Mouse (Mus musculus) C2C12 (cell line): Measurements from ENCODE around the gene Sgtb. TPM values are rescaled to one million over a fixed set of nuclear protein-coding genes. Genes with fewer than 3 reads are reported as not detected.
A peak's percentile ranks its signal among the peaks of the same experiment; 100 is the strongest.

Source experiments
- H3K27me3 ChIP-seq: one replicate; pipeline ENCODE4 v1.6.1; 2011; ENCODE audit not compliant: control insufficient read depth, insufficient read depth, insufficient read length
- H3K36me3 ChIP-seq: one replicate; pipeline ENCODE4 v1.6.1; 2011; ENCODE audit not compliant: control insufficient read depth, insufficient read depth
- H3K4me3 ChIP-seq: one replicate; pipeline ENCODE4 v1.5.1; 2011; ENCODE audit warnings: mild to moderate bottlenecking, control low read depth; ENCODE audit not compliant: poor library complexity, insufficient read depth, severe bottlenecking
- H3K79me2 ChIP-seq: one replicate; pipeline ENCODE4 v1.6.1; 2011; ENCODE audit not compliant: control insufficient read depth, insufficient read depth
- H3K79me3 ChIP-seq: one replicate; pipeline ENCODE4 v1.6.1; 2011; ENCODE audit warnings: low read depth, control low read depth
- H3ac ChIP-seq: one replicate; pipeline ENCODE3; 2011; ENCODE audit warnings: low read depth; ENCODE audit not compliant: control insufficient read depth, insufficient read length
- CEBPB ChIP-seq: IDR thresholded peaks from one replicate; pipeline ENCODE4 v1.6.1; 2011; ENCODE audit warnings: low read depth, mild to moderate bottlenecking, control low read depth, moderate library complexity
- CTCF ChIP-seq: IDR thresholded peaks from one replicate; pipeline ENCODE4 v1.5.1; 2011; ENCODE audit not compliant: control insufficient read depth, insufficient read depth, insufficient read length
- FOSL1 ChIP-seq: IDR thresholded peaks from one replicate; pipeline ENCODE4 v1.8.0; 2011; ENCODE audit warnings: mild to moderate bottlenecking, low read length; ENCODE audit not compliant: poor library complexity, insufficient read depth, severe bottlenecking
- MAX ChIP-seq: IDR thresholded peaks from one replicate; pipeline ENCODE4 v1.6.1; 2011; ENCODE audit warnings: mild to moderate bottlenecking, control low read depth
- MYOD1 ChIP-seq: IDR thresholded peaks from one replicate; pipeline ENCODE4 v1.6.1; 2011; ENCODE audit warnings: low read depth; ENCODE audit not compliant: control insufficient read depth, insufficient read length
- MYOG ChIP-seq: IDR thresholded peaks from one replicate; pipeline ENCODE4 v1.6.1; 2011; ENCODE audit not compliant: control insufficient read depth, insufficient read length; ENCODE audit errors: extremely low read depth
- USF1 ChIP-seq: IDR thresholded peaks from one replicate; pipeline ENCODE4 v1.6.1; 2011; ENCODE audit warnings: low read depth, mild to moderate bottlenecking, control low read depth, moderate library complexity
- polyA plus RNA-seq: library from polyadenylated mRNA; unstranded; fragments of >200 nt; fragmentation: generic; extraction: Trizol; gene quantifications from one replicate; pipeline ENCODE4 v1.2.1, GENCODE M21; 2012; ENCODE audit warnings: missing spikeins

Gene Sgtb
- polyA plus RNA-seq, 1 experiment = 1.3 TPM

GRCm38 (mm10) chr13:104082504-104082903, 27.0 kb upstream of the Sgtb start:
- Histone ChIP-seq H3K27me3 (no peaks in the 10 kb centered on the region), H3K79me2 (peaks cover 4% of the 10 kb centered on the region), H3ac (no peak overlapping the region), H3K4me3 (no peak overlapping the region), H3K79me3 (no peaks in the 10 kb centered on the region), H3K36me3 (no peaks in the 10 kb centered on the region)
- TF ChIP-seq MYOD1 = no peak
- TF ChIP-seq CEBPB = no peak
- TF ChIP-seq MYOG = no peak
- no peak for TF ChIP-seq MAX
- TF ChIP-seq FOSL1 = no peak
- TF ChIP-seq CTCF = no peak
- no peak for TF ChIP-seq USF1

GRCm38 (mm10) chr13:104084600-104084999, 24.9 kb upstream of the Sgtb start:
- Histone ChIP-seq H3K79me2 (peaks cover 11% of the 10 kb centered on the region), H3K27me3 (no peaks in the 10 kb centered on the region), H3K36me3 (no peaks in the 10 kb centered on the region), H3ac (no peak overlapping the region), H3K79me3 (no peaks in the 10 kb centered on the region), H3K4me3 (no peak overlapping the region)
- TF ChIP-seq FOSL1 (no peak), CEBPB (no peak)

GRCm38 (mm10) chr13:104089387-104089786, 20.2 kb upstream of the Sgtb start:
- Histone ChIP-seq H3K79me3 (no peaks in the 10 kb centered on the region), H3K79me2 (peaks cover 11% of the 10 kb centered on the region), H3K27me3 (no peaks in the 10 kb centered on the region), H3K36me3 (no peaks in the 10 kb centered on the region), H3K4me3 (no peak overlapping the region), H3ac (no peak overlapping the region)
- no peak for TF ChIP-seq MYOD1
- peak; percentile 68 for TF ChIP-seq CTCF

- TF ChIP-seq MYOD1 = no peak
- no peak for TF ChIP-seq CTCF
- TF ChIP-seq CEBPB = no peak
- no peak for TF ChIP-seq FOSL1
- TF ChIP-seq USF1 = no peak
- TF ChIP-seq MAX = no peak
- TF ChIP-seq MYOG = no peak
- Histone ChIP-seq H3K36me3 (no peaks in the 10 kb centered on the region), H3K4me3 (no peak overlapping the region), H3ac (no peak overlapping the region), H3K79me3 (peaks cover 5% of the 10 kb centered on the region), H3K27me3 (no peaks in the 10 kb centered on the region), H3K79me2 (peaks cover 26% of the 10 kb centered on the region)
Observed at GRCm38 (mm10) chr13:104091734-104092133, 17.8 kb upstream of the Sgtb start.

GRCm38 (mm10) chr13:104094531-104095385, 14.8 kb upstream of the Sgtb start:
- Histone ChIP-seq H3K79me3 (peaks cover 9% of the 10 kb centered on the region), H3K79me2 (peaks cover 28% of the 10 kb centered on the region), H3ac (no peak overlapping the region), H3K27me3 (no peaks in the 10 kb centered on the region), H3K36me3 (no peaks in the 10 kb centered on the region), H3K4me3 (no peak overlapping the region)
- TF ChIP-seq MAX (no peak), MYOG (no peak), CTCF (no peak), MYOD1 (no peak), FOSL1 (no peak), USF1 (peak; percentile 96), CEBPB (peak; percentile 30)

GRCm38 (mm10) chr13:104095955-104096354, 13.6 kb upstream of the Sgtb start:
- TF ChIP-seq MYOG = no peak
- no peak for TF ChIP-seq CTCF
- TF ChIP-seq USF1 = no peak
- no peak for TF ChIP-seq MYOD1
- no peak for TF ChIP-seq MAX
- TF ChIP-seq CEBPB = no peak
- TF ChIP-seq FOSL1 = no peak
- Histone ChIP-seq H3K4me3 (no peak overlapping the region), H3K79me3 (peaks cover 13% of the 10 kb centered on the region), H3K36me3 (no peaks in the 10 kb centered on the region), H3K79me2 (peaks cover 37% of the 10 kb centered on the region), H3K27me3 (no peaks in the 10 kb centered on the region), H3ac (no peak overlapping the region)
